ENCODE assay signal across 14 mouse cellular contexts in the genomic region with DNA sequence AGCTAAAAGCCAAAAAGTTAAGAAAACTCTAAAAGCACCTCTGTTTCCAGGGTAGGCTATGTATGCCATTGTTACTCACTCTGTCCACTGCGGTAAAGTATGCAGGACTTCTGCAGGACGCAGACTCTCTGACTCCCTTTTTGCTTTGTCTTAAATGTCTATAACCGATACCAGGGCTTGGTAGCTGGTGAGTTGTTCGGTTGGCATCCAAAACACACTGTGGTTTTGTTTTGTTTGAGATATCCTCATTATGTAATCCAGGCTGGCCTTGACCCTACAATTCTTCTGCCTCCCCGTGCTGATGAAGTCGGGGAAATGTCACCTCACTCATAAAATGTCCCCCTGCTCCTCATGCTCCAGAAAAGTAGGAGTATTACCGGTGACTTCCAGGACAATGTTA.
DNase-seq lines count a peak whose midpoint lies in the region; ATAC-seq and TF ChIP-seq lines count a peak whose summit lies in the region.
"Had no signal": no experiment of that assay in that cellular context is flagged by ENCODE, and none has a peak within 500 bp of the region (broad histone marks: within the 10 kb centered on the region; RNA-seq: fewer than 3 reads in every experiment).

No protein-coding gene starts in this region.

- TF ChIP-seq POLR2A in liver, adult 2 months (IDR thresholded peaks at IDR 0.05; ENCODE audit: extremely low read depth, insufficient read depth, low read length): no peak
- TF ChIP-seq POLR2A in bone marrow macrophage, adult 2 months (IDR thresholded peaks at IDR 0.05; ENCODE audit: borderline replicate concordance, low read depth, low read length): no peak

- no peak overlapping the region for H3K4me3 ChIP-seq in liver, adult 2 months (ENCODE audit: insufficient read depth, low read depth, low read length)
- H3K4me3 ChIP-seq in liver, embryonic 11.5 days (ENCODE audit: low read depth, low read length): no peak overlapping the region
- no peak overlapping the region for H3K4me3 ChIP-seq in bone marrow macrophage, adult 2 months (ENCODE audit: insufficient read depth, low read length)
- no peak overlapping the region for H3K4me3 ChIP-seq in stomach, embryonic 16.5 days (replicated peaks; ENCODE audit: low read length)
- H3K4me3 ChIP-seq: erythroblast, embryonic 14.5 days; neural tube, embryonic 12.5 days had no signal

- H3K27ac ChIP-seq in liver, adult 2 months (replicated peaks; ENCODE audit: insufficient read depth, low read depth, low read length): no peak overlapping the region
- no peak overlapping the region for H3K27ac ChIP-seq in liver, embryonic 11.5 days (ENCODE audit: low read depth, low read length)
- peak overlapping the region; percentile 89 for H3K27ac ChIP-seq in bone marrow macrophage, adult 2 months (ENCODE audit: insufficient read depth, low read depth, low read length)
- H3K27ac ChIP-seq in stomach, embryonic 16.5 days (ENCODE audit: low read length): peak overlapping the region; percentile 92
- H3K27ac ChIP-seq: neural tube, embryonic 12.5 days had no signal

- H3K4me1 ChIP-seq in liver, adult 2 months (ENCODE audit: control insufficient read depth, insufficient read depth, low read length): no peaks in the 10 kb centered on the region; the same call in 1 of the 2 replicates
- H3K4me1 ChIP-seq in liver, embryonic 11.5 days (replicated peaks; ENCODE audit: control insufficient read depth, insufficient read depth, low read length): peaks cover 13% of the 10 kb centered on the region
- H3K4me1 ChIP-seq in bone marrow macrophage, adult 2 months (ENCODE audit: control insufficient read depth, insufficient read depth, low read length): peaks cover 67% of the 10 kb centered on the region
- peaks cover 29% of the 10 kb centered on the region for H3K4me1 ChIP-seq in stomach, embryonic 16.5 days (ENCODE audit: control insufficient read depth, insufficient read depth, low read length)
- H3K4me1 ChIP-seq: neural tube, embryonic 12.5 days had no signal

- ATAC-seq in liver, embryonic 11.5 days (replicated peaks; ENCODE audit: low FRiP score): no peak
- no peak for ATAC-seq in stomach, embryonic 16.5 days (ENCODE audit: insufficient read depth, low FRiP score)

- no peaks in the 10 kb centered on the region for H3K79me2 ChIP-seq in liver, adult 2 months (ENCODE audit: control insufficient read depth, insufficient read depth, low read length)

- no peaks in the 10 kb centered on the region for H3K36me3 ChIP-seq in liver, adult 2 months (ENCODE audit: control insufficient read depth, insufficient read depth, low read length)
- H3K36me3 ChIP-seq in liver, embryonic 11.5 days (ENCODE audit: control insufficient read depth, insufficient read depth, low read length): no peaks in the 10 kb centered on the region
- H3K36me3 ChIP-seq in stomach, embryonic 16.5 days (ENCODE audit: control insufficient read depth, insufficient read depth, low read length): no peaks in the 10 kb centered on the region
- H3K36me3 ChIP-seq: neural tube, embryonic 12.5 days had no signal

- H3K27me3 ChIP-seq in liver, adult 2 months (ENCODE audit: control insufficient read depth, insufficient read depth, low read length): no peaks in the 10 kb centered on the region
- no peaks in the 10 kb centered on the region for H3K27me3 ChIP-seq in liver, embryonic 11.5 days (replicated peaks; ENCODE audit: control insufficient read depth, insufficient read depth, low read length)
- H3K27me3 ChIP-seq in stomach, embryonic 16.5 days (ENCODE audit: control insufficient read depth, insufficient read depth, low read length): no peaks in the 10 kb centered on the region
- H3K27me3 ChIP-seq: neural tube, embryonic 12.5 days had no signal

- H3K9ac ChIP-seq in liver, adult 2 months (ENCODE audit: low read depth, low read length): no peak overlapping the region
- H3K9ac ChIP-seq in liver, embryonic 11.5 days (ENCODE audit: low read depth, low read length): no peak overlapping the region
- H3K9ac ChIP-seq in stomach, embryonic 16.5 days (ENCODE audit: low read length): 0 out of 2 replicates have a peak overlapping the region, but pooled peaks have one; percentile 18
- H3K9ac ChIP-seq: lung, embryonic 14.5 days; neural tube, embryonic 12.5 days had no signal

- 48% methylated on average over 7 of the region's 7 CpGs for WGBS in liver, adult 2 months
- WGBS in liver, embryonic 11.5 days: 81% methylated on average over 7 of the region's 7 CpGs
- 76% methylated on average over 7 of the region's 7 CpGs for WGBS in stomach, embryonic 16.5 days

- DNase-seq in adrenal gland, adult 8-10 months: peak; percentile 50
- DNase-seq in adrenal gland, postnatal 4 days (ENCODE audit: low spot score in 2 of 2): no peak
- peak; percentile 83 for DNase-seq in liver, adult 2 months (ENCODE audit: extremely low read depth, low read depth, low spot score)
- DNase-seq in liver, embryonic 11.5 days (ENCODE audit: low spot score): no peak
- DNase-seq in left cerebral cortex, adult 11 months (ENCODE audit: low spot score): no peak
- no peak for DNase-seq in ovary, postnatal 14 days (ENCODE audit: low spot score)
- DNase-seq: cerebellum, adult 11-12 months; heart, adult 18-20 months; lung, embryonic 14.5 days; midbrain, embryonic 14.5 days had no signal

- H3K9me3 ChIP-seq in liver, embryonic 11.5 days (ENCODE audit: control insufficient read depth, low read length): no peaks in the 10 kb centered on the region
- no peaks in the 10 kb centered on the region for H3K9me3 ChIP-seq in stomach, embryonic 16.5 days (replicated peaks; ENCODE audit: control insufficient read depth, low read length)
- H3K9me3 ChIP-seq: neural tube, embryonic 12.5 days had no signal

- TF ChIP-seq CTCF in liver, adult 2 months (IDR thresholded peaks at IDR 0.05; ENCODE audit: low read depth, low read length): no peak
- TF ChIP-seq CTCF in bone marrow macrophage, adult 2 months (IDR thresholded peaks at IDR 0.05; ENCODE audit: low read depth, low read length): no peak

- H3K4me2 ChIP-seq in liver, embryonic 11.5 days: no peak overlapping the region
- H3K4me2 ChIP-seq in stomach, embryonic 16.5 days (ENCODE audit: low read depth, low read length): peak overlapping the region; percentile 50
- H3K4me2 ChIP-seq: neural tube, embryonic 12.5 days had no signal

Comparison
In these comparisons a context has a peak if more than half of its experiments do, and no peak if none do; other contexts are left out.
1. DNase-seq: peak in adrenal gland, adult 8-10 months (single experiment) and liver, adult 2 months (single experiment); none in adrenal gland, postnatal 4 days (0 of 2), liver, embryonic 11.5 days (single experiment), left cerebral cortex, adult 11 months (single experiment) and ovary, postnatal 14 days (single experiment).
2. H3K27ac ChIP-seq: peak in bone marrow macrophage, adult 2 months (single experiment) and stomach, embryonic 16.5 days (single experiment); none in liver, adult 2 months (single experiment) and liver, embryonic 11.5 days (single experiment).